Mouse (Mus musculus): ENCODE measurements around the gene Slc39a5.

DNA sequence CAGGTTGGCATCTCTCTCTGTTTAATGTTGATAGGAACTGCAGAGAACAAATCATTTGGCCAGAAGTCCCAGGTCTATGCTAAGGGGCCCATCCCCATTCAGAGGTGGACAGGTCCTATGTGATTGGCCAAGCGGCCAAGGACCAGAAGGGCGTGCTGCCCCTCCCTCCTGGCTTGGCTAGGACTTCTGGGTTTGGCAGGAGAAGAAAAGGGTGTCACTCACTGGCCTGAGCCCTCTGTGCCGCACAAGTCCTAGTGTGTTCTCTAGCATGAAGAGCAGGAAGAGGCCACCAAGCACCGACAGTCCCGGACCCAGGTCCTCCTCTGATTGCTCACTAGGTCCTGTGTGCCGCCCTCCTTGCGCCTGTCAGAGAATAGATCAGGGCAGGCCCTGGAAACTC is 3.6 kb downstream of the Slc39a5 start:
- no peak for TF ChIP-seq CTCF (IDR thresholded peaks at IDR 0.05; ENCODE audit: extremely low read depth, insufficient read depth, low read length)
- TF ChIP-seq POLR2A (IDR thresholded peaks at IDR 0.05; ENCODE audit: extremely low read depth, insufficient read depth, low read length): no peak

All from cortical plate, adult 2 months (tissue).